Mouse (Mus musculus) spleen, embryonic (tissue): ENCODE results near the gene Noct.
"Not testable (repeated sequence)": the region's sequence is repeated elsewhere in the genome, so short reads cannot be mapped to it uniquely, and the experiment has no call there.

Experiments
- CTCF ChIA-PET: fragments of 350-600 bp; sonication (Branson Sonifier 250); formaldehyde crosslinking; loops from one replicate; lab custom pipeline; 2022; lab: Charles Lee

Noct gene

DNA sequence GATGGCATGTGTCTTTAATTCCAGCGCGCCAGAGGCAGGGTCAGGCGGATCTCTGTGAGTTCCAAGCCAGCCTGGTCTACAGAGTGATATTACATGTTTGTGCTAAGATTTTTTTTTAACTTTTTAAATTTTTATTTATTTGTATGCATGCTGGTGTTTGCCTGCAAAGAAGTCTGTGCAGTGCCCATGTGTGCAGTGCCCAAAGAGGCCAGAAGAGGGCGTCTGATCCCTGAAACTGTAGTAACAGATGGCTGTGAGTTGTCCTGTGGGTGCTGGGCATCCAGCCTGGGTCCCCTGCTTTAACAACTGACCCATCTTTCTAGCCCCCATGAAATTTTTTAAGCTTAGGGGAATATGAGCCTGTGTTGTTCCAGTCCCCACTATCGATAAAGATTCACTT is 19.8 kb upstream of the Noct start:
- CTCF ChIA-PET: no interaction called here

DNA sequence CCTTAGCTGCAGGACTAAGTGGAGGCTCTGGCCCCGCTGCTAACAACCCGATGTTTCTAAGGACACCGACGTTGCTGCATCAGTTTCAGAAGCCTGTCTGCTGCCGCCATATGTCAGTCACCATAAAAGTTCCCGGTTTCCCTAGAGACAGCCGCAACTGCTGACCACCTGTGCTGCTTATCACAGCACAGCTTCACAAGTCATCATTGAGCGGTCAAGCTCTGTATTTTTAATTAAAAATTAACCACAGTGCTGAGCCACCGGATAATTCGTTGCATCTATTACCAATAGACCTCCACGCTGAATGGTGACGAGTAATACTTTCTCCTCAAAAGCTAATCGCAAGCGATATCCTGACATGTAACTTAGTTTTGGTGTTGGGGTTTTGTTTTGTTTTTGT is 19.4 kb upstream of the Noct start:
- CTCF ChIA-PET: no interaction called here

DNA sequence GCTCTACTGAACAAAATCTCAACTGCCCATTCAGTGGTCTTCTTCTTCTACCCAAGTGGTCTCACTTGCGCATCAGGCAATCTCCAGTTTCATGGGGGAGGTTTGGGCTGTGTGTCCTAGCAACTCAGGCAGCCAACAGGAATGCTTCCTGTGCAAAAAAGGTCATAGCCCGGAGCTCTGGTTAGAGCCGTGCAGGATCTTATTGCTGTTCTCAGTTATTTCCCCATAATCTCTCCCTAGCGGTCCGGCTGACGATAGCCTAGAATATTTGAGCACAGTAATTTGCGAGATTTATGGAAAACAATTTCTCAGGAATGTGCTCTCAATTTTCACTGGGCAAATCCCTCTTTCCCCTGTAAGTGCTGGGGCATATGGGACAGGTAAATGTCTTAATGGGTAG is 17.7 kb upstream of the Noct start:
- CTCF ChIA-PET: no interaction called here

DNA sequence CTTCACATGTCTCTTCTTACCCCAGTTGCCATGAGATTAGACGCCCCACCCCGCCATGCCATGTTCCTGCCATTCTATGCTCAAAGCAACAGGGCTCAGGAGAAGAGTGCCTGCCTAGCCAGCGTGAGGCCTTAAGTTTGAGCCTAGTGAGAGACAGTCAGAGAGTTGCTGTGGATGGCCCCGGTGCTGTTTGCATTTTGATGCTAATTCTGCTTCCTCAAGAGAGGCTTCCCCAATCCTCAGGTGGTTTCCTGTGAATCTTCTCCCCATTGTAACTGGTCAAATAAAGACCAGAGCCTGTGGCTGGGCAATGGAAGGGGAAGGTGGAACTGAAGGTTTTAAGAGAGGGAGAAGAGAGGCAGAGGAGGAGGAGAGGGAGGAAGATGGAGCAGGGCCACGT is 15.6 kb upstream of the Noct start:
- CTCF ChIA-PET: no interaction called here

GRCm38 (mm10) chr3:51209503-51210314 is 14.5 kb upstream of the Noct start:
- CTCF ChIA-PET: no interaction called here

GRCm38 (mm10) chr3:51210485-51210884 is 13.8 kb upstream of the Noct start:
- CTCF ChIA-PET: no interaction called here

GRCm38 (mm10) chr3:51213111-51213510 is 11.1 kb upstream of the Noct start:
- CTCF ChIA-PET: no interaction called here

GRCm38 (mm10) chr3:51215681-51216080 is 8.6 kb upstream of the Noct start:
- CTCF ChIA-PET: interaction anchor here (0.6 kb wide), 1 partner anchor 179 kb away, joined by 25 read pairs; no protein-coding TSS in a partner anchor

DNA sequence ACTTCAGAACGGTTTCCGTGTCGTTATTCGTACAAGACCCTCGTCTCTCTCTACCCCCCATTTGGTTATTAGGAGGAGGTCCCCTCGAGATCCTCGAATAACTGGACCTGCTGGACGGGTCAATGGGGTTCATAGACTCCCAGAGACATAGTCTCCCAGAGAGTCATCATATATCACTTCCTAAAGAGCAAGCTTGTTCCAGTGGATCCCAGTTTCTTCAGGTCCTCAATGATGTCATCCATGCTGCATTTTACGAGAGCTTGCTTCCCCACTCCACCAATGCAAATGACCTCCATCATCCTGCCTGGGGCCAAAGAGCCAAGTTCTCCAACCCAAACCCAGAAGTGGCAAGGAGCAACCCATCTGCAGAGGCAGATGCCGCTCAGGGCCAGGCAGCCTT is 7.9 kb upstream of the Noct start:
- CTCF ChIA-PET: not testable (repeated sequence)

DNA sequence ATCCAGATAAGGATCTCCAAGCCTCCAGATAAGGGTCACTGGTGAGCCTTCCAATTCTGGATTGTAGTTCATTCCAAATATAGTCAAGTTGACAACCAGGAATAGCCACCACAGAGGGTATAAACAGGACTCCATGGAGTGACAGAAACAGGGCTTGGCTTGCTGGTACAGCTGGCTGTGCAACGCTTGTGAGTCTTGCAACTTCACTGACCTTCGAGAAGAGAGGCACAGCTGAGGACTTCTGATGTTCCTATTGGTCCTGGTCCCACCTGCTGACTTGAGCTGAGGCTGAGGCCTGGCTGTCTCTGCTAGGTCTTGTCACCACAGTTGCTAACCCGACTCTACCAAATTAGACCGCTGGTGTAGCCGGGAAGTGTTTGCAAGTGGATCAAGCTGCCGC is 5.9 kb upstream of the Noct start:
- CTCF ChIA-PET: not testable (repeated sequence)

GRCm38 (mm10) chr3:51219213-51219612 is 5.0 kb upstream of the Noct start:
- CTCF ChIA-PET: no interaction called here

- CTCF ChIA-PET: no interaction called here
These were observed 3.4 kb upstream of the Noct start for GRCm38 (mm10) chr3:51220846-51221245.

- CTCF ChIA-PET: no interaction called here
These were observed 2.4 kb upstream of the Noct start for GRCm38 (mm10) chr3:51221847-51222246.

- CTCF ChIA-PET: no interaction called here
These were observed 1.9 kb upstream of the Noct start for GRCm38 (mm10) chr3:51222302-51222701.

GRCm38 (mm10) chr3:51222834-51223460 is 1.3 kb upstream of the Noct start:
- CTCF ChIA-PET: interaction anchor here (0.6 to 0.7 kb wide), 3 partner anchors 33 to 307 kb away, joined by 5 to 9 read pairs (median 9); no protein-coding TSS in a partner anchor

DNA sequence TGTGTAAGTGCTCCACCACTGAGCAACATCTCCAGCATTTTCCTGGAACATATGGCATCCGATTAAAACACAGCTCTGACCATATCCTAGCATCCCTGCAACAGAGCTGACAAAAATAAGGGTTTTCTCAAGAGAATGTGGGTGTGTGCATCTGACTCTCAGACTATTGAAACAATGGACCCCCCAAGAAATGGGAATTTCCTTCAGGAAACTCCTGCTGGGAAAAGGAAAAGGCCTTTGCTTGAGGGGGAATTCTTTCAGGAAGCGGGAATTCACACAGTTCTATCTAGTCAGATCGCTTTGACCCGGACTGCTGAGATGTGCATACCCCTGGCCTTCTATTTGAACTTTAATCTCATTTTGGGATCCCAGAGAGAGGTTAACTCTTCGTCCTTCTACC is 691 bp upstream of the Noct start:
- CTCF ChIA-PET: interaction anchor here (0.7 kb wide), 2 partner anchors 192 to 306 kb away, joined by 5 to 9 read pairs; no protein-coding TSS in a partner anchor

- CTCF ChIA-PET: no interaction called here
These were observed 1.0 kb downstream of the Noct start for GRCm38 (mm10) chr3:51225226-51225750.

- CTCF ChIA-PET: no interaction called here
These were observed 1.7 kb downstream of the Noct start for GRCm38 (mm10) chr3:51225979-51226378.

DNA sequence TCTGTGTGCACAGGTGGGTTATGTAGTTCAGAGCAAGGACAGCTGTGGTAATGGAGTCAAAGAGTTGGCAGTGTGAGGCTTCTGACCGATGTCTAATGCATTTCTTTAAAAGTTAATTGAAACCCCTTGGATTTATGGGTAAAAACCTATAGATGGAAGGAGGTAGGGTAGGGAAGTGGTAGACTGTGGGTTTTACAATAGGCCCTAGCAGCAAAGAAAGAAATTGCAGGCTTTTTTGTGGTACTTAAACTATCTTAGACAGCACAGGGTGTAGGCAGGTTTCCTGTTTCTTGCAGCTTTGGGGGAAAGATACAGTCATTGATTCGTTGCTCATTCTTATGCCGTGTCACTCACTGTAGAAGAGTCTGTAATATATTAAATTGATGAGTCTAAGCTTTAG is 2.4 kb downstream of the Noct start:
- CTCF ChIA-PET: no interaction called here

DNA sequence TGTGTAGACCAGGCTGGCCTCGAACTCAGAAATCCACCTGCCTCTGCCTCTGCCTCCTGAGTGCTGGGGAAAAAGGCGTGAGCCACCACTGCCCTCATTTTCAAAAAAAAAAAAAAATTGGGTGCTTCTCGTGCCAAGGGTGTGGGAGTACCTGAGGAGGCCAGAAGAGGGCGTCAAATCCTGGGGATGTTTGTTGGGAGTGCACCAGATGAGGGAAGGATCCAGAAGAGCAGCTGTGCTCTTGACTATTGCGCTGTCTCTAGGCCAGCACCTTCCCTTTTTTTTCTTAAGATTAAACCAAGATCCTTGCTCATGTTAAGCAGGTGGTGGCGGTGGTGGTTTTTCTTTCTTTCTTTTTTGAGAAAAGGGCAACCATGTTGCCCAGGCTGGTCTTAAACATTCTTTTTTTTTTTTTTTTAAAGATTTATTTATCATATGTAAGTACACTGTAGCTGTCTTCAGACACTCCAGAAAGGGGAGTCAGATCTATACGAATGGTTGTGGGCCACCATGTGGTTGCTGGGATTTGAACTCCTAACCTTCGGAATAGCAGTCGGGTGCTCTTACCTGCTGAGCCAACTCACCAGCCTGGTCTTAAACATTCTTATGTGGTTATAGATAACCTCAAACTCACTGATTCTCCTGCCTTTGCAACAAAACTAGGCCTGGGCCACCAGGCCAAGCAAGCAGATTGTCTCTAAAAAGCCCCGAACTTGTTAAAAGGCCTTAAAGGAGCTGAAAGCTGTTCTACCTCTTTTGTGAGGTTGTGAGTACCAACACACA is 4.0 kb downstream of the Noct start:
- CTCF ChIA-PET: no interaction called here

DNA sequence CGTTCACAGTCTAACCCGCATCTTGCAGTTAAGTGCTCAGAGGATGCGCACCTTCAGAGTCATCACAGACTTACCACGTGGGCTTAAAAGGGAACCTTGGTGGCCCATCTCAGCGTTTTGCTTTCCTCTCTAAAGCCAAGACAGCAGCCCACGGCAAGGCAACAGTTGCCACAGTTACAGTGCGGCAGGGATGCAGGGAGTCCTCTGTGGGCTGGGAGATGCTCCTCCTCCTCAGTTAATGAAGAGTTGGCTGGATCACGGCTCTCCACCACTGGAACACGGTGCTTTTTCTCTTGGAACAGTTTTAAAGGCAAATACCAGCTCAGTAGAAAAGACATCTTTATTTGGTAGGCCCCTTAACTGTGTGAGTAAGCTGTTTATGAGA is 4.6 kb downstream of the Noct start:
- CTCF ChIA-PET: no interaction called here

- CTCF ChIA-PET: interaction anchor here (0.7 kb wide), 2 partner anchors 28 to 1462 kb away, joined by 3 to 4 read pairs; no protein-coding TSS in a partner anchor
These were observed 5.0 kb downstream of the Noct start for GRCm38 (mm10) chr3:51229226-51229625.
